In the genomic region with DNA sequence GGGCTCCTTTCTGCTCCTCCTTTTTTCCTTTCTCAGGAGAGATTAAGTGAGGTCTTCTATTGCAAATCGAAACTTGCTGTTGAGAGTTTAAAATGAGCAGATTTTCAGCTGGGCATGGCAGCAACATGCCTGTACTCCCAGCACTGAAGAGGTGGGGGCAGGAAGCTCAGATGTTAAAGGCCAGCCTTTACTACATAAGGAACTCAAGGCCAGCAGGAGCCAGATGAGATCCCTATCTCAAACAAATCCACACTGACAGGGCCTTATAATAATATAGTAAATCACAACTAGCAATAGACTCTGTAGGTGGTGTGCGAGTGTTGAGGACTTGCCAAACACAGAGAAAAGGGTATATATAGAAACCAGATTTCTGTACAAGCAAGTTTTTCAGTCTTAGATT, we compare ENCODE assay signal across 21 mouse cellular contexts.
"Had no signal": no experiment of that assay in that cellular context is flagged by ENCODE, and none has a peak within 500 bp of the region (broad histone marks: within the 10 kb centered on the region; RNA-seq: fewer than 3 reads in every experiment).

No protein-coding gene starts in this region.

- H3K9ac ChIP-seq: limb, embryonic 12.5 days; limb, embryonic 15.5 days; liver, embryonic 14.5 days; liver, postnatal 0 days; lung, embryonic 14.5 days; midbrain, embryonic 12.5 days; midbrain, embryonic 15.5 days; neural tube, embryonic 12.5 days; neural tube, embryonic 15.5 days had no signal

- ATAC-seq: liver, postnatal 0 days; lung, postnatal 0 days; midbrain, embryonic 15.5 days had no signal

- H3K4me1 ChIP-seq: limb, embryonic 12.5 days; limb, embryonic 15.5 days; midbrain, embryonic 12.5 days; midbrain, embryonic 15.5 days; neural tube, embryonic 12.5 days; neural tube, embryonic 15.5 days had no signal

- H3K4me3 ChIP-seq: limb, embryonic 12.5 days; limb, embryonic 15.5 days; midbrain, embryonic 12.5 days; midbrain, embryonic 15.5 days; neural tube, embryonic 12.5 days; neural tube, embryonic 15.5 days had no signal

- DNase-seq: kidney, adult 9 months; kidney, postnatal 14 days; kidney, postnatal 4 days; layer of hippocampus, adult 9-11 months; left cerebral cortex, postnatal 4 days; liver, postnatal 0 days; lung, embryonic 14.5 days; retina, postnatal 1 day; right cerebral cortex, postnatal 4 days; thymus, postnatal 36 days had no signal

- H3K27me3 ChIP-seq: limb, embryonic 12.5 days; limb, embryonic 15.5 days; midbrain, embryonic 12.5 days; midbrain, embryonic 15.5 days; neural tube, embryonic 12.5 days; neural tube, embryonic 15.5 days had no signal

- H3K4me2 ChIP-seq: limb, embryonic 12.5 days; limb, embryonic 15.5 days; liver, embryonic 11.5 days; lung, embryonic 14.5 days; midbrain, embryonic 12.5 days; midbrain, embryonic 15.5 days; neural tube, embryonic 12.5 days; neural tube, embryonic 15.5 days had no signal

- H3K27ac ChIP-seq: limb, embryonic 12.5 days; limb, embryonic 15.5 days; liver, embryonic 14.5 days; macrophage; midbrain, embryonic 12.5 days; midbrain, embryonic 15.5 days; neural tube, embryonic 12.5 days; neural tube, embryonic 15.5 days; stomach, postnatal 0 days had no signal

- H3K9me3 ChIP-seq: limb, embryonic 12.5 days; limb, embryonic 15.5 days; midbrain, embryonic 12.5 days; midbrain, embryonic 15.5 days; neural tube, embryonic 12.5 days; neural tube, embryonic 15.5 days had no signal
